Mouse (Mus musculus): ENCODE data around the gene 4930433I11Rik. TPM values are rescaled to one million over a fixed set of nuclear protein-coding genes. Genes with fewer than 3 reads are reported as not detected.

4930433I11Rik gene
- total RNA-seq (2012; rRNA removed) = not detected in 2 replicates
- total RNA-seq (2014; rRNA removed) = not detected in 2 replicates
- polyA plus RNA-seq (2012; ENCODE audit: insufficient read length, low read depth) = not detected in 2 replicates

DNA sequence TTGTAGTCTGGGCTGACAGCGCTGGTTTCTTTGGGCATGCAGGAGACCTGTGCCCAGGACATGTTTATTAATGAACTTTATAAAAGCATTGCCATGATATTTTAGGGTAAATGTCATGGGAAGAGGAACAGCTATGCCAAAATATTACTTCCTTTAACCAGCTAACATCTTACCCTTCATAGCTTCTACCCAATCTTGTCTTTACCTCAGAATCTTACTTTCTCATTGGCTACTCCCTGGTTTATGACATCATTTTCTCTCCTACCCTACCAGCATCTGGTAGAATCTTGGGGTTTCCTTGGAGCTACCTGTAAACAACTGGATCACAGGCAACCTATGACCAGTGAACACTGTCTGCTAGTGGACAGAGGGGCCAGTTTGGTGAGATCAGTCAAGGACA lies at the start of gene 4930433I11Rik:
4930433I11Rik (plus strand) TSS at position 301 of the 400 bp plus-strand sequence.
- dilution Hi-C loops (cut with MboI; ENCODE audit: extremely low pct_ligation_motif_present, extremely low pct_unique_long_range_greater_than_20kb, low sequenced_read_pairs) = no loop called here
- Histone ChIP-seq H3K4me1 (ENCODE audit: control insufficient read depth in 1 of 2, insufficient read depth in 2 of 2) (no peaks in the 10 kb centered on the region), H3K9ac (ENCODE audit: insufficient read depth, low read depth) (no peak within 1 kb of the TSS), H3K27ac (ENCODE audit: insufficient read depth, low read depth) (no peak within 1 kb of the TSS), H3K79me2 (replicated peaks; ENCODE audit: control insufficient read depth, extremely low read depth, insufficient read depth, poor library complexity, severe bottlenecking) (no peaks in the 10 kb centered on the region), H3K36me3 (replicated peaks in 1 of 2; ENCODE audit: control insufficient read depth in 1 of 2, insufficient read depth in 1 of 2, low read length in 1 of 2) (no peaks in the 10 kb centered on the region), H3K4me3 (replicated peaks in 1 of 3; ENCODE audit: low read depth in 2 of 3, low read length in 2 of 3, poor library complexity in 1 of 3) (no peak within 1 kb of the TSS), H3K9me3 (replicated peaks; ENCODE audit: low read length) (no peaks in the 10 kb centered on the region), H3K27me3 (replicated peaks) (no peaks in the 10 kb centered on the region), H3K4me2 (ENCODE audit: insufficient read depth, low read depth, poor library complexity, severe bottlenecking) (no peak within 1 kb of the TSS)
- no peak for DNase-seq (ENCODE audit: extremely low read depth)
- TF ChIP-seq MAX (IDR thresholded peaks at IDR 0.05; ENCODE audit: low read length) (no peak), BHLHE40 (IDR thresholded peaks at IDR 0.05; ENCODE audit: low read depth, low read length) (no peak), E2F4 (IDR thresholded peaks at IDR 0.05; ENCODE audit: insufficient replicate concordance, low read depth, low read length) (no peak), ETS1 (conservative IDR thresholded peaks at IDR 0.05; ENCODE audit: low read depth, low read length) (no peak), MAZ (IDR thresholded peaks at IDR 0.05; ENCODE audit: low read depth, low read length) (no peak), MYC (IDR thresholded peaks at IDR 0.05; ENCODE audit: low read depth, low read length) (no peak), MAFK (IDR thresholded peaks at IDR 0.05; ENCODE audit: insufficient replicate concordance, low read length) (no peak), SMC3 (IDR thresholded peaks at IDR 0.05; ENCODE audit: low read depth, low read length) (no peak)
- in situ Hi-C loops (cut with MboI; ENCODE audit: low pct_ligation_motif_present, low pct_unique_long_range_greater_than_20kb, low sequenced_read_pairs) = no loop called here

DNA sequence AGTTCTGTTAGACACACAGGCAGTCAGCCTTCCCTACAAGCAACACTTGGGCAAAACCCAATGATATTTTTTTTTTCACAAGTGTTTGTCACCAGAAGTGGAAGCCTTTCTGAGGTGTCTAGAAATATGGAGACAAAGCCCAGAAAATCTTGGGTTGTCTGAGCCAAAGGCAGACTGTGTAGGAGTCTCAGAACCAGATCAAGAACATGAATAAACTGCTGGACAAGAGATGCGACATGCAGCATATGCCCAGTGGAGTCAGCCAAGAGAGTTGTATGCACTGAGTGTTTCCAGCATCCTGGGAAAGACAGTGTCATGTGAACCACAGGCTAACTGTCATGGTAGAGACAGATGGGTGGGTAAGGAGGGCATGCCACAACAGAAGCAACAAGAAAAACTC lies 48.0 kb upstream of the 4930433I11Rik start:
- H3K79me2 ChIP-seq (replicated peaks; ENCODE audit: control insufficient read depth, extremely low read depth, insufficient read depth, poor library complexity, severe bottlenecking) = no peaks in the 10 kb centered on the region
- H3K4me3 ChIP-seq (replicated peaks in 1 of 3; ENCODE audit: low read depth in 2 of 3, low read length in 2 of 3, poor library complexity in 1 of 3) = no peak overlapping the region
- TF ChIP-seq CHD2 (IDR thresholded peaks at IDR 0.05; ENCODE audit: low read length) (no peak), ZC3H11A (IDR thresholded peaks at IDR 0.05; ENCODE audit: low read depth, low read length) (no peak), MAX (IDR thresholded peaks at IDR 0.05; ENCODE audit: low read length) (no peak), TBP (conservative IDR thresholded peaks at IDR 0.05; ENCODE audit: low read depth, low read length) (no peak), PAX5 (IDR thresholded peaks at IDR 0.05; ENCODE audit: low read length) (no peak), HCFC1 (IDR thresholded peaks at IDR 0.05; ENCODE audit: low read depth, low read length) (no peak), ETS1 (conservative IDR thresholded peaks at IDR 0.05; ENCODE audit: low read depth, low read length) (no peak), ZMIZ1 (IDR thresholded peaks at IDR 0.05; ENCODE audit: low read depth, low read length) (no peak), MYC (IDR thresholded peaks at IDR 0.05; ENCODE audit: low read depth, low read length) (no peak), POLR2AphosphoS2 (IDR thresholded peaks at IDR 0.05; ENCODE audit: low read depth, low read length) (no peak)
- no peak overlapping the region for H3K27ac ChIP-seq (ENCODE audit: insufficient read depth, low read depth)
- no peaks in the 10 kb centered on the region for H3K36me3 ChIP-seq (replicated peaks in 1 of 2; ENCODE audit: control insufficient read depth in 1 of 2, insufficient read depth in 1 of 2, low read length in 1 of 2)
- dilution Hi-C loops (cut with MboI; ENCODE audit: extremely low pct_ligation_motif_present, extremely low pct_unique_long_range_greater_than_20kb, low sequenced_read_pairs) (no loop called here), in situ Hi-C loops (cut with MboI; ENCODE audit: low pct_ligation_motif_present, low pct_unique_long_range_greater_than_20kb, low sequenced_read_pairs) (no loop called here)
- H3K9ac ChIP-seq (ENCODE audit: insufficient read depth, low read depth) = no peak overlapping the region
- DNase-seq (ENCODE audit: extremely low read depth) = no peak
- no peaks in the 10 kb centered on the region for H3K9me3 ChIP-seq (replicated peaks; ENCODE audit: low read length)
- H3K4me2 ChIP-seq (ENCODE audit: insufficient read depth, low read depth, poor library complexity, severe bottlenecking) = no peak overlapping the region
- peaks cover 0 to 6% of the 10 kb centered on the region in 2 experiments; a peak in 1 of 4 replicates for H3K4me1 ChIP-seq (ENCODE audit: control insufficient read depth in 1 of 2, insufficient read depth in 2 of 2)
- no peaks in the 10 kb centered on the region for H3K27me3 ChIP-seq (replicated peaks)

All from CH12.LX (cell line).